Mouse (Mus musculus) embryonic fibroblast, embryonic 13.5 days (primary cell): ENCODE results near the gene Ebf4. TPM values are rescaled to one million over a fixed set of nuclear protein-coding genes. Genes with fewer than 3 reads are reported as not detected.

Experiments used
- H3K27ac ChIP-seq: 2 replicates; pipeline ENCODE4 v1.5.1; 2012; ENCODE audit warnings: low read length, control low read depth, inconsistent platforms; ENCODE audit not compliant: insufficient read depth
- H3K4me1 ChIP-seq: 2 replicates; pipeline ENCODE4 v1.6.1; 2011; ENCODE audit warnings: low read length; ENCODE audit not compliant: control insufficient read depth, insufficient read depth
- H3K4me3 ChIP-seq: 2 replicates; pipeline ENCODE4 v1.5.1; 2011; ENCODE audit warnings: mild to moderate bottlenecking, control low read depth, low read length; ENCODE audit not compliant: insufficient read depth
- CTCF ChIP-seq: IDR thresholded peaks from 2 replicates; pipeline ENCODE4 v1.5.1; 2011; ENCODE audit warnings: mild to moderate bottlenecking, control low read depth, low read length, moderate library complexity, borderline replicate concordance; ENCODE audit not compliant: insufficient read depth
- POLR2A ChIP-seq: IDR thresholded peaks from 2 replicates; pipeline ENCODE4 v1.6.1; 2011; ENCODE audit warnings: low read depth, mild to moderate bottlenecking, control low read depth, low read length, moderate library complexity
- polyA plus RNA-seq: library from polyadenylated mRNA; stranded (reverse); fragments of >200 nt; gene quantifications from 2 replicates; pipeline ENCODE4 v1.2.4, GENCODE M21; 2011; ENCODE audit warnings: low read depth; ENCODE audit not compliant: missing spikeins, insufficient read length

Ebf4 gene
- polyA plus RNA-seq = 3.0 and 4.1 TPM in 2 replicates

DNA sequence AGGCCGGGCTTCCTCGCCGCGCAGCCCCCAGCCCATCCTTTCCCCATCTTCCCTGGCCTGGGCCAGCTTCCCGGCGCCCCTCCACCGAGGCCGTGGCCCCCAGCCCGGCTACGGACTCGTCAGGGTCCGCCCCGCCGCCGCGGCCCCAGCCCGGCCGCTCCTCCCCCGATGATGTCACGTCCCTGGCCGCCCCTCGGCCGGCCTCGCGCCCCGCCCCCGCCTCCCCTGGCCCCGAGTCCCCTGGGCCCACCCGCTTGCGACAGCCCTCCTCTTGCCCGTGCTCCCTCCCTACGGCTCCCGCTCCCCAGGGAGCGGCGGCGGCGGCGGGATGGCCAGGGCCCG is at the start of gene Ebf4:
Gene Ebf4 (plus strand): TSS at position 234 of the 342 bp plus-strand sequence.
- Histone ChIP-seq H3K4me3 (peak within 1 kb of the TSS; percentile 45), H3K4me1 (peaks cover 5% of the 10 kb centered on the region; the same call in 1 of the 2 replicates), H3K27ac (no peak within 1 kb of the TSS)
- TF ChIP-seq CTCF = no peak
- peak; percentile 51; the same call in 1 of the 2 replicates for TF ChIP-seq POLR2A

DNA sequence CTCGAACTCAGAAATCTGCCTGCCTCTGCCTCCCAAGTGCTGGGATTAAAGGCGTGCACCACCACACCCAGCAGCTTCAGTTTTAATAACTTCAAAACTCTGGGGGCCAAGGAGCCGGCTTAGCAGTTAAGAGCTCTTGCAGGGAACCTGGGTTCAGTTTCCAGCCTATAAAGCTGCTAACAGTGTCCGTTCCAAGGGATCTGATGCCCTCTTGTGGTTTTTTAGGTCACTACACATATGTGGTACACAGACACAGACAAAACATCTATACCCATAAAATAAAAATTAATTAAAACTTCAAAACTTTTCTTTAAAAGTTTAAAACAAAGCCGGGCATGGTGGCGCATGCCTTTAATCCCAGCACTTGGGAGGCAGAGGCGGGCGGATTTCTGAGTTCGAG is 48.1 kb upstream of the Ebf4 start:
- Histone ChIP-seq H3K4me1 (no peaks in the 10 kb centered on the region), H3K4me3 (no peak overlapping the region), H3K27ac (no peak overlapping the region)
- no peak for TF ChIP-seq CTCF
- TF ChIP-seq POLR2A = no peak

GRCm38 (mm10) chr2:130248226-130248625 is 46.7 kb upstream of the Ebf4 start:
- Histone ChIP-seq H3K4me3 (no peak overlapping the region), H3K27ac (no peak overlapping the region), H3K4me1 (no peaks in the 10 kb centered on the region)
- no peak for TF ChIP-seq CTCF
- no peak for TF ChIP-seq POLR2A

DNA sequence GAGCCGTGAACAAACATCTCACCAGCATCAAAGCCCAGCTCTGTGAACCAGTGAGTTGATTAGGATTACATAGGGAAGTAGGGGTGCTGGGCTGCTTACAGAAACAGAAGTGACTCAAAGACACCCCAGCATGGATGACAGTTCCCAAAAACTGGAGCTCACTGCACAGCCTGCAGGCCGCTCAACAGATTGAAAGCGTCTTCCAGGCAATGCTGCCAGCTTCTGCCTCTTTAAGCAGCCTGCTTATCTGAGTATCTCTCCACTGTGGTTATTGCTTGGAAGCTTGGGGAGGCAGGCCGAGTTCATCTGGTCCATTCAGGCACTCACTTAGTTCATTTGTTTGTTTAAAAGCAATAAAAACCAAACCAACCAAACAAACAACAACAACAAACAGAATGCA is 38.2 kb upstream of the Ebf4 start:
- no peak for TF ChIP-seq CTCF
- no peak for TF ChIP-seq POLR2A

DNA sequence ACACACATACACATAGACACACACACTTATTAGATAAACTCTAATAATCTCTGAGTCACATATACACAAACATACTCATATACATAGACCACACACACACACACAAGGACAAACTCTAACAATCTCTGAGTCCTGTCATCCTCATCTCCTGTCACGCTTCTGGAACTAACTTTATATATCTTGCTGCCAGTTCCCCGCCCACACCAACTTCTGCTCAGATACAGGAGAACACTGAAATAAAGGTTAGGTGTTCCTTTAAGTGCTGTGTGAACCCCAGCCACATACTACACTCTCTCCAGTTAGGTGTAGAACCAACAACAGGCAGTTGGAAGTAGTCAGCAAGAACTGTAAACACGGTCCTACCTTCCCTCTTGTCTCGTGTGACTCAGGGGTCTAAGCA is 34.1 kb upstream of the Ebf4 start:
- Histone ChIP-seq H3K27ac (no peak overlapping the region), H3K4me3 (no peak overlapping the region), H3K4me1 (no peaks in the 10 kb centered on the region)
- TF ChIP-seq POLR2A (no peak), CTCF (no peak)

More for the DNA sequence above, 38.2 kb upstream of the Ebf4 start:
- Histone ChIP-seq H3K4me1 (no peaks in the 10 kb centered on the region), H3K4me3 (no peak overlapping the region), H3K27ac (no peak overlapping the region)

DNA sequence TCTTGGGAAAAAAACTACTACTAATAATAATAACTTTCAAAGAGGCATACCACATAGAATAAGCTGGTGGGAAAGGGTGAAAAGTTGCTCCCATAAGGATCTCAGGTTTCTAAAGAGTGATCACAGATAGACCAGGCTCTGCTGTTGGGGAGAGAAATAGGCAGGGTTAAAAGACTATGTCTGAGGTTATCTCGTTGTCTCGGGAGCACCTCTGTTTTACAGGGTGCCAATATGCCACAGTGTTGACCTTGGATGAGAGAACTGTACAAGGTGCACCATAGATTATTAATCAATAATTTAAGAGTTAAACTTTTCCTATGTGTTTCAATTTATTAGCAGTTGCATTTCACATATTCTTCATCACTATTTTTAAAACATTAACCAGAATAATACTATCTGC is 33.1 kb upstream of the Ebf4 start:
- Histone ChIP-seq H3K4me3 (no peak overlapping the region), H3K27ac (no peak overlapping the region), H3K4me1 (no peaks in the 10 kb centered on the region)
- TF ChIP-seq CTCF = no peak
- no peak for TF ChIP-seq POLR2A

DNA sequence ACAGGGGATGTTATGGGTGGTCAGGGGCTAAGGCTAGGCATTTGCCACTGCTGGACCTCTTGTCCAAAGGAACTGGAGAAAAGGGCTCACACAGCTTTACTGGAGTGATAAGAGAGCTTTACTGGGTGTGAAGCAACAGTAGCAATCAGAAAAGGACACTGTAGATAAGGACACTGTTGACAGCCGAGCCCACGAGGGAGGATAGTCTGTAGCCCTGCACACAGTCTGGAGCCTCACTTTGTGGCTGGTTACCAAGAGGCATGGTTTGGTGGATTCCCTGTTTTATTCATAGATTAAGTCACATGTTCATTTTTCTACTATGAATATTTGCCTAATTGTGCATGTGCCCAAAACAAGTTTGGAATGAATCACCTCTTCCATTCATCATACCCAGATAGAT is 32.6 kb upstream of the Ebf4 start:
- H3K4me1 ChIP-seq = no peaks in the 10 kb centered on the region
- no peak overlapping the region for H3K4me3 ChIP-seq
- TF ChIP-seq POLR2A = no peak
- TF ChIP-seq CTCF = no peak
- no peak overlapping the region for H3K27ac ChIP-seq

DNA sequence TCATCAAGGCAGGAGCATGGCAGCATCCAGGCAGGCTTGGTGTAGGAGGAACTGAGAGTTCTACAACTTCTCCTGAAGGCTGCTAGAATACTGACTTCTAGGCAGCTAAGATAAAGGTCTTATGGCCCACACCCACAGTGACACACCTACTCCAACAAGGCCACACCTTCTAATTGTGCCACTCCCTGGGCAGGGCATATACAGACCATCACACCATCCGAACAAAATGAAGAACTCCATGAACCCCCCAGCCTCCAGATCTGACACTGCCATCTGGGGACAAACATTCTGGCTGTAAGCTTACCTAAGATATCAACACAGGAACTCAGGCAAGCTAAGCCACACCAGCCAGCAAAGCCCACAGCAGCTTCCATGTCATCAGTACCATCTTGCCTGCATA is 29.4 kb upstream of the Ebf4 start:
- H3K27ac ChIP-seq = no peak overlapping the region
- TF ChIP-seq POLR2A = no peak
- TF ChIP-seq CTCF = no peak
- no peak overlapping the region for H3K4me3 ChIP-seq
- no peaks in the 10 kb centered on the region for H3K4me1 ChIP-seq

DNA sequence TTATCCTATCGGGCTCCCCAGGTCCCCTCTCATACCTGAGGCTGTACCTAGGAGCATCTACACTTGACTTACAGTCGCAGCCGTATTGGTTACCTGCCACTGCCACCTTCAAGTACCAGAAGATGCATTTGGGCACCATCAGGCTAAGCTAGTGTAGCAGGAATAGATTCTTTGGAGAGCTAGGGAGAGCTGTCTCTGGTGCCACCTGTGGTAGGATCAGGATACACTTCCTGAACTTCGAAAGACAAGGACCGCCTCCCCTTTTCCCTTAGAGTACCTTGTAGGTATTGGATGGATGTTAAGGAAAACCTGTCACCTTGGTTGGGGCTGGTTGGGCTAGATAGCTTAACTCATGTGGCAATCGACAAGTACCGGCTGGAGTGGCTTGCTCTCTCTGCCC is 26.9 kb upstream of the Ebf4 start:
- no peaks in the 10 kb centered on the region for H3K4me1 ChIP-seq
- no peak overlapping the region for H3K4me3 ChIP-seq
- H3K27ac ChIP-seq = no peak overlapping the region
- TF ChIP-seq CTCF (no peak), POLR2A (no peak)

- TF ChIP-seq CTCF (no peak), POLR2A (no peak)
- Histone ChIP-seq H3K4me1 (no peaks in the 10 kb centered on the region; the same call in 1 of the 2 replicates), H3K27ac (peak overlapping the region; percentile 47), H3K4me3 (peak overlapping the region; percentile 75)
Observed at GRCm38 (mm10) chr2:130273732-130274131, 21.2 kb upstream of the Ebf4 start.

DNA sequence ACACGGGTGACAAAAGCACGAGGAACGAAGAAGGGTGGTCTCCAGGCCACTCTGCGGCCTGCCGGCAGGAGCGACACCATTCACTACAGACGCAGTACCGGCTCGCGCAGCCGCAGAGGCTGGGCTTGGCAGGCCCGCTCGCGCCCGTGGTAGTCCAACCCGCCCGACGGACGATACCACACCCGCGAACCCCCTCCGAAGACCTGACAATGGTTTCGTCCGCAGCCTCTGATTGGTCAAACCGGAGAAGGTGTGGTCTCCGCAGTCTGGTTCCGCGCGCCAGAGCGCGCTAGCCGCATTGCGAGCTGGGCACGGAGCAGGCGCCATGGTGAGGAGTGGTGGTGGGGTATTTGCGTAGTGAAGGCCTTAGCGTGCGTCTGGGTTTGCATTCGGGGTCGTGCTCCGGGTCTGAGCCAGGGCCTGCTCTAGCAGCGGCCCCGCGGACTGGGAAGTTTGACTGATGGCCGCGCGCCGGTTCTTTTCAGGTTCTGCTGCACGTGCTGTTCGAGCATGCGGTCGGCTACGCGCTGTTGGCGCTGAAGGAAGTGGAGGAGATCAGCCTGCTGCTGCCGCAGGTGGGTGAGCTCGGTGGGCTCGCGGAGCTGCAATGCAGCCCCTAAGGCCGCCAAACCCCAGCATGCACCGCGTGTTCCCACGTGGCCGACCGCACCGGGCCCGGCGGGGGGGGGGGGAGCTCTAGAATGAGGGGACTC is 20.7 kb upstream of the Ebf4 start, which contains the start of gene Nop56:
Gene Nop56 (plus strand): TSS at position 282 of the 713 bp plus-strand sequence.
- peak; percentile 99 for TF ChIP-seq POLR2A
- no peak for TF ChIP-seq CTCF
- Histone ChIP-seq H3K4me3 (peak within 1 kb of the TSS; percentile 93), H3K4me1 (no peaks in the 10 kb centered on the region; the same call in 1 of the 2 replicates), H3K27ac (peak within 1 kb of the TSS; percentile 47)

DNA sequence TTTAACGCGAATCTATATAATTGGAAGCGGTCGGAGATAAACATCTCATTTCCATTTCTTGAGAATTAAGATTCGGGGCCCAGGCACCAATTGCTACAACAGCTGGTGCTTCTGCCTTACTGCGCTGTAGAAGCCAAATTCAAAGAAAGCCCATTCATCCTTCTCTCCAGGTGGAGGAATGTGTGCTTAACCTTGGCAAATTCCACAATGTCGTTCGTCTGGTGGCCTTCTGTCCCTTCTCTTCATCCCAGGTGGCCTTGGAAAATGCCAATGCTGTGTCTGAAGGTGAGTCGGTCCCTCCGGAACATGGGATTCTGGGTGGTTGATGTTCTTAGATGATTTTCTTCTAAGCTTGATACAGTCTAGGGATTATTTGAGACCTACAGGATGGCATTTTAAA is 20.1 kb upstream of the Ebf4 start:
- TF ChIP-seq CTCF = no peak
- no peak for TF ChIP-seq POLR2A

More for the DNA sequence above, 20.1 kb upstream of the Ebf4 start:
- Histone ChIP-seq H3K27ac (no peak overlapping the region), H3K4me1 (no peaks in the 10 kb centered on the region; the same call in 1 of the 2 replicates), H3K4me3 (peak overlapping the region; percentile 93)
